Comparison of ENCODE assay signal across 42 mouse cellular contexts in genomic region chr3:60053931-60054330, GRCm38 (mm10). TPM values are rescaled to one million over a fixed set of nuclear protein-coding genes. Genes with fewer than 3 reads are reported as not detected.
"Had no signal": no experiment of that assay in that cellular context is flagged by ENCODE, and none has a peak within 500 bp of the region (broad histone marks: within the 10 kb centered on the region; RNA-seq: fewer than 3 reads in every experiment).

No protein-coding gene starts in this region.

- H3K27ac ChIP-seq: gastrocnemius, adult 2 months; heart, adult 2 months; heart, embryonic 13.5 days; heart, embryonic 15.5 days; hindbrain, embryonic 13.5 days; hindbrain, embryonic 15.5 days; hindbrain, postnatal 0 days; kidney, embryonic 15.5 days; kidney, postnatal 0 days; limb, embryonic 13.5 days had no signal

- H3K9ac ChIP-seq: heart, embryonic 13.5 days; heart, embryonic 15.5 days; hindbrain, embryonic 13.5 days; hindbrain, embryonic 15.5 days; kidney, embryonic 15.5 days; limb, embryonic 13.5 days; limb, embryonic 15.5 days had no signal

- H3K4me2 ChIP-seq: heart, embryonic 11.5 days; heart, embryonic 13.5 days; heart, embryonic 15.5 days; hindbrain, embryonic 13.5 days; hindbrain, embryonic 15.5 days; kidney, embryonic 15.5 days; limb, embryonic 13.5 days; limb, embryonic 15.5 days; liver, embryonic 11.5 days had no signal

- H3K36me3 ChIP-seq: heart, embryonic 13.5 days; heart, embryonic 15.5 days; hindbrain, embryonic 13.5 days; hindbrain, embryonic 15.5 days; kidney, embryonic 15.5 days; limb, embryonic 13.5 days; limb, embryonic 15.5 days had no signal

- H3K27me3 ChIP-seq: heart, embryonic 13.5 days; heart, embryonic 15.5 days; hindbrain, embryonic 13.5 days; hindbrain, embryonic 15.5 days; kidney, embryonic 15.5 days; limb, embryonic 13.5 days; limb, embryonic 15.5 days had no signal

- H3K4me3 ChIP-seq: gastrocnemius, adult 2 months; heart, adult 2 months; heart, embryonic 13.5 days; heart, embryonic 15.5 days; hindbrain, embryonic 13.5 days; hindbrain, embryonic 15.5 days; kidney, embryonic 15.5 days; limb, embryonic 13.5 days; limb, embryonic 15.5 days had no signal

- ATAC-seq: hindbrain, postnatal 0 days; intestine, embryonic 16.5 days had no signal

- DNase-seq: gastrocnemius, adult 2 months; gastrocnemius, postnatal 10 days; gastrocnemius, postnatal 25 days; heart, adult 2 months; heart, postnatal 14 days; heart, postnatal 36 days; kidney, adult 11 months; kidney, adult 2 months; kidney, adult 9 months; kidney, postnatal 14 days; kidney, postnatal 36 days; layer of hippocampus, adult 9-11 months; layer of hippocampus, postnatal 36 days; left cerebral cortex, postnatal 4 days had no signal

- H3K9me3 ChIP-seq: heart, embryonic 13.5 days; heart, embryonic 15.5 days; hindbrain, embryonic 13.5 days; hindbrain, embryonic 15.5 days; kidney, embryonic 15.5 days; limb, embryonic 13.5 days; limb, embryonic 15.5 days had no signal

- H3K4me1 ChIP-seq: heart, embryonic 13.5 days; heart, embryonic 15.5 days; hindbrain, embryonic 13.5 days; hindbrain, embryonic 15.5 days; kidney, embryonic 15.5 days; limb, embryonic 13.5 days had no signal

RNA-seq across cellular contexts. Expression of gene Sucnr1, which starts 27.7 kb away (rescaled TPM):
- total RNA-seq: gastrocnemius, adult 2 months; granulocyte monocyte progenitor cell, adult 5-6 weeks; heart, adult 2 months; heart, postnatal 14 days; heart, postnatal 36 days; hematopoietic stem cell, adult 5-6 weeks; hindbrain, postnatal 0 days; layer of hippocampus, adult 18-20 months; layer of hippocampus, adult 8-10 months; layer of hippocampus, postnatal 14 days; layer of hippocampus, postnatal 36 days; left cerebral cortex, adult 18-20 months; left cerebral cortex, adult 8-10 months; left cerebral cortex, postnatal 10 days; left cerebral cortex, postnatal 25 days; left cerebral cortex, postnatal 4 days had no signal
- polyA plus RNA-seq: frontal cortex, adult 2 months; heart, embryonic 11.5 days; heart, embryonic 13.5 days; heart, postnatal 0 days; hindbrain, embryonic 13.5 days; hindbrain, embryonic 15.5 days; limb, embryonic 11.5 days; liver, embryonic 11.5 days had no signal

RNA-seq across cellular contexts. Expression of gene Aadac, which starts 28.4 kb away (rescaled TPM):
- total RNA-seq: gastrocnemius, adult 2 months; gastrocnemius, postnatal 10 days; gastrocnemius, postnatal 25 days; granulocyte monocyte progenitor cell, adult 5-6 weeks; heart, adult 2 months; heart, postnatal 14 days; heart, postnatal 36 days; hematopoietic stem cell, adult 5-6 weeks; hindbrain, postnatal 0 days; layer of hippocampus, adult 18-20 months; layer of hippocampus, adult 8-10 months; layer of hippocampus, postnatal 14 days; layer of hippocampus, postnatal 36 days; left cerebral cortex, adult 18-20 months; left cerebral cortex, adult 8-10 months; left cerebral cortex, postnatal 10 days; left cerebral cortex, postnatal 25 days; left cerebral cortex, postnatal 4 days had no signal
- polyA plus RNA-seq: frontal cortex, adult 2 months; heart, adult 2 months; hindbrain, embryonic 11.5 days; hindbrain, embryonic 13.5 days; hindbrain, embryonic 15.5 days; hindbrain, postnatal 0 days; limb, embryonic 11.5 days; limb, embryonic 13.5 days had no signal

RNA-seq across cellular contexts. Expression of gene Aadacl2, which starts 47.4 kb away (rescaled TPM):
- total RNA-seq: gastrocnemius, adult 2 months; gastrocnemius, postnatal 10 days; gastrocnemius, postnatal 25 days; gastrocnemius, postnatal 4 days; granulocyte monocyte progenitor cell, adult 5-6 weeks; heart, adult 2 months; heart, postnatal 14 days; heart, postnatal 36 days; hematopoietic stem cell, adult 5-6 weeks; hindbrain, postnatal 0 days; layer of hippocampus, adult 18-20 months; layer of hippocampus, adult 8-10 months; layer of hippocampus, postnatal 14 days; layer of hippocampus, postnatal 36 days; left cerebral cortex, adult 18-20 months; left cerebral cortex, adult 8-10 months; left cerebral cortex, postnatal 10 days; left cerebral cortex, postnatal 25 days; left cerebral cortex, postnatal 4 days had no signal
- polyA plus RNA-seq: frontal cortex, adult 2 months; heart, adult 2 months; heart, embryonic 11.5 days; heart, embryonic 13.5 days; heart, embryonic 15.5 days; heart, postnatal 0 days; hindbrain, embryonic 11.5 days; hindbrain, embryonic 13.5 days; hindbrain, embryonic 15.5 days; hindbrain, postnatal 0 days; intestine, embryonic 14.5 days; intestine, embryonic 16.5 days; kidney, adult 2 months; kidney, embryonic 15.5 days; kidney, postnatal 0 days; large intestine, adult 2 months; limb, embryonic 11.5 days; limb, embryonic 13.5 days; liver, embryonic 11.5 days had no signal
